In genomic region chr8:127192331-127192730, GRCm38 (mm10) we compare ENCODE assay signal across 16 mouse cellular contexts.
A peak's percentile ranks its signal among the peaks of the same experiment; 100 is the strongest.
DNase-seq lines count a peak whose midpoint lies in the region; ATAC-seq lines count a peak whose summit lies in the region.
"Had no signal": no experiment of that assay in that cellular context is flagged by ENCODE, and none has a peak within 500 bp of the region (broad histone marks: within the 10 kb centered on the region; RNA-seq: fewer than 3 reads in every experiment).

No protein-coding gene starts in this region.

- H3K27me3 ChIP-seq in forebrain, embryonic 10.5 days (ENCODE audit: poor library complexity, severe bottlenecking) = no peaks in the 10 kb centered on the region
- H3K27me3 ChIP-seq in forebrain, embryonic 11.5 days (ENCODE audit: control insufficient read depth, insufficient read depth, low read length) = no peaks in the 10 kb centered on the region
- H3K27me3 ChIP-seq in kidney, embryonic 15.5 days = no peaks in the 10 kb centered on the region
- H3K27me3 ChIP-seq in kidney, embryonic 14.5 days (ENCODE audit: control insufficient read depth, insufficient read depth, low read length) = no peaks in the 10 kb centered on the region
- no peaks in the 10 kb centered on the region for H3K27me3 ChIP-seq in hindbrain, embryonic 10.5 days (ENCODE audit: insufficient read depth, poor library complexity, severe bottlenecking)
- no peaks in the 10 kb centered on the region for H3K27me3 ChIP-seq in midbrain, embryonic 15.5 days (replicated peaks)
- H3K27me3 ChIP-seq: liver, embryonic 12.5 days; lung, embryonic 15.5 days had no signal

- no peak overlapping the region for H3K4me3 ChIP-seq in forebrain, embryonic 10.5 days
- H3K4me3 ChIP-seq in forebrain, embryonic 11.5 days (ENCODE audit: low read depth, low read length) = no peak overlapping the region
- H3K4me3 ChIP-seq in kidney, embryonic 15.5 days (replicated peaks) = no peak overlapping the region
- no peak overlapping the region for H3K4me3 ChIP-seq in kidney, embryonic 14.5 days (ENCODE audit: low read length)
- H3K4me3 ChIP-seq in hindbrain, embryonic 10.5 days = no peak overlapping the region
- no peak overlapping the region for H3K4me3 ChIP-seq in midbrain, embryonic 15.5 days
- H3K4me3 ChIP-seq: liver, embryonic 12.5 days; lung, embryonic 15.5 days had no signal

- H3K9ac ChIP-seq in forebrain, embryonic 11.5 days (ENCODE audit: low read length) = no peak overlapping the region
- H3K9ac ChIP-seq in kidney, embryonic 15.5 days = no peak overlapping the region
- no peak overlapping the region for H3K9ac ChIP-seq in kidney, embryonic 14.5 days (ENCODE audit: low read depth, low read length)
- no peak overlapping the region for H3K9ac ChIP-seq in midbrain, embryonic 15.5 days
- H3K9ac ChIP-seq: liver, embryonic 12.5 days; lung, embryonic 15.5 days had no signal

- no peak for ATAC-seq in forebrain, embryonic 11.5 days (replicated peaks; ENCODE audit: low FRiP score)
- no peak for ATAC-seq in kidney, embryonic 15.5 days (replicated peaks; ENCODE audit: low FRiP score)
- no peak for ATAC-seq in kidney, embryonic 14.5 days (ENCODE audit: low FRiP score, low TSS enrichment)
- no peak for ATAC-seq in midbrain, embryonic 15.5 days (replicated peaks)
- ATAC-seq: liver, embryonic 12.5 days had no signal

- WGBS in forebrain, embryonic 10.5 days = 82% methylated on average over 10 of the region's 10 CpGs
- WGBS in forebrain, embryonic 11.5 days = 71% methylated on average over 10 of the region's 10 CpGs
- 82% methylated on average over 10 of the region's 10 CpGs for WGBS in kidney, embryonic 15.5 days
- 85% methylated on average over 10 of the region's 10 CpGs for WGBS in kidney, embryonic 14.5 days
- 93% methylated on average over 10 of the region's 10 CpGs for WGBS in hindbrain, embryonic 10.5 days
- 76% methylated on average over 10 of the region's 10 CpGs for WGBS in midbrain, embryonic 15.5 days

- peak overlapping the region; percentile 36; the same call in 1 of the 2 replicates for H3K27ac ChIP-seq in forebrain, embryonic 10.5 days
- no peak overlapping the region for H3K27ac ChIP-seq in forebrain, embryonic 11.5 days (ENCODE audit: low read depth, low read length)
- 0 out of 2 replicates have a peak overlapping the region, but pooled peaks have one; percentile 45 for H3K27ac ChIP-seq in kidney, embryonic 15.5 days
- H3K27ac ChIP-seq in kidney, embryonic 14.5 days (ENCODE audit: low read depth, low read length) = no peak overlapping the region
- 0 out of 2 replicates have a peak overlapping the region, but pooled peaks have one; percentile 1 for H3K27ac ChIP-seq in hindbrain, embryonic 10.5 days
- H3K27ac ChIP-seq in midbrain, embryonic 15.5 days = peak overlapping the region; percentile 72
- H3K27ac ChIP-seq: liver, embryonic 12.5 days; lung, embryonic 15.5 days had no signal

- H3K9me3 ChIP-seq in forebrain, embryonic 10.5 days = no peaks in the 10 kb centered on the region
- H3K9me3 ChIP-seq in forebrain, embryonic 11.5 days (ENCODE audit: control insufficient read depth, low read length) = no peaks in the 10 kb centered on the region
- H3K9me3 ChIP-seq in kidney, embryonic 15.5 days (replicated peaks) = no peaks in the 10 kb centered on the region
- H3K9me3 ChIP-seq in kidney, embryonic 14.5 days (ENCODE audit: control insufficient read depth, low read length) = no peaks in the 10 kb centered on the region
- H3K9me3 ChIP-seq in hindbrain, embryonic 10.5 days = no peaks in the 10 kb centered on the region
- no peaks in the 10 kb centered on the region for H3K9me3 ChIP-seq in midbrain, embryonic 15.5 days
- H3K9me3 ChIP-seq: liver, embryonic 12.5 days; lung, embryonic 15.5 days had no signal

- H3K4me2 ChIP-seq in forebrain, embryonic 11.5 days (ENCODE audit: low read depth, low read length, severe bottlenecking) = no peak overlapping the region
- H3K4me2 ChIP-seq in kidney, embryonic 15.5 days = no peak overlapping the region
- no peak overlapping the region for H3K4me2 ChIP-seq in kidney, embryonic 14.5 days (replicated peaks; ENCODE audit: low read depth, low read length)
- no peak overlapping the region for H3K4me2 ChIP-seq in midbrain, embryonic 15.5 days
- H3K4me2 ChIP-seq: liver, embryonic 12.5 days; lung, embryonic 15.5 days had no signal

- H3K36me3 ChIP-seq in forebrain, embryonic 10.5 days (replicated peaks) = no peaks in the 10 kb centered on the region
- no peaks in the 10 kb centered on the region for H3K36me3 ChIP-seq in forebrain, embryonic 11.5 days (ENCODE audit: control insufficient read depth, insufficient read depth, low read length)
- H3K36me3 ChIP-seq in kidney, embryonic 15.5 days = no peaks in the 10 kb centered on the region
- no peaks in the 10 kb centered on the region for H3K36me3 ChIP-seq in kidney, embryonic 14.5 days (ENCODE audit: control insufficient read depth, insufficient read depth, low read length)
- H3K36me3 ChIP-seq in hindbrain, embryonic 10.5 days = no peaks in the 10 kb centered on the region
- no peaks in the 10 kb centered on the region for H3K36me3 ChIP-seq in midbrain, embryonic 15.5 days (replicated peaks)
- H3K36me3 ChIP-seq: liver, embryonic 12.5 days; lung, embryonic 15.5 days had no signal

- no peak for DNase-seq in forebrain, embryonic 10.5 days (ENCODE audit: extremely low spot score, low spot score)
- DNase-seq in forebrain, embryonic 11.5 days (ENCODE audit: low spot score) = no peak
- no peak for DNase-seq in hindbrain, embryonic 10.5 days (ENCODE audit: low spot score)
- DNase-seq in layer of hippocampus, adult 8-10 months (ENCODE audit: low spot score in 2 of 2) = no peak
- no peak for DNase-seq in cerebellum, postnatal 4 days (ENCODE audit: low spot score in 2 of 2)
- DNase-seq: adrenal gland, postnatal 14 days; cerebellum, adult 9-10 months; embryo, embryonic 11 days; kidney, adult 9 months; layer of hippocampus, adult 9-11 months; right cerebral cortex, postnatal 4 days had no signal

- H3K4me1 ChIP-seq in forebrain, embryonic 10.5 days = peaks cover 61% of the 10 kb centered on the region
- H3K4me1 ChIP-seq in forebrain, embryonic 11.5 days (replicated peaks; ENCODE audit: control insufficient read depth, insufficient read depth, low read length) = peaks cover 18% of the 10 kb centered on the region
- H3K4me1 ChIP-seq in kidney, embryonic 15.5 days = peaks cover 62% of the 10 kb centered on the region
- peaks cover 17% of the 10 kb centered on the region for H3K4me1 ChIP-seq in kidney, embryonic 14.5 days (ENCODE audit: control insufficient read depth, insufficient read depth, low read length)
- peaks cover 43% of the 10 kb centered on the region for H3K4me1 ChIP-seq in hindbrain, embryonic 10.5 days (replicated peaks)
- H3K4me1 ChIP-seq in midbrain, embryonic 15.5 days = peaks cover 48% of the 10 kb centered on the region
- H3K4me1 ChIP-seq: lung, embryonic 15.5 days had no signal

Comparison
In these comparisons a context has a peak if more than half of its experiments do, and no peak if none do; other contexts are left out.
1. H3K27ac ChIP-seq: peak in forebrain, embryonic 10.5 days (single experiment), kidney, embryonic 15.5 days (single experiment), hindbrain, embryonic 10.5 days (single experiment) and midbrain, embryonic 15.5 days (single experiment); none in forebrain, embryonic 11.5 days (single experiment) and kidney, embryonic 14.5 days (single experiment).